Mouse (Mus musculus) kidney, adult 18-20 months (tissue): ENCODE measurements at regions not wholly inside any gene's neighbourhood (a gene's known extent, or its start where the extent isn't known, plus 50 kb on each side); places are given as distances from the start of the nearest gene placed in this dataset.

Experiments used
- DNase-seq: peaks from one replicate; pipeline ENCODE4 v3.0.0; 2021

DNA sequence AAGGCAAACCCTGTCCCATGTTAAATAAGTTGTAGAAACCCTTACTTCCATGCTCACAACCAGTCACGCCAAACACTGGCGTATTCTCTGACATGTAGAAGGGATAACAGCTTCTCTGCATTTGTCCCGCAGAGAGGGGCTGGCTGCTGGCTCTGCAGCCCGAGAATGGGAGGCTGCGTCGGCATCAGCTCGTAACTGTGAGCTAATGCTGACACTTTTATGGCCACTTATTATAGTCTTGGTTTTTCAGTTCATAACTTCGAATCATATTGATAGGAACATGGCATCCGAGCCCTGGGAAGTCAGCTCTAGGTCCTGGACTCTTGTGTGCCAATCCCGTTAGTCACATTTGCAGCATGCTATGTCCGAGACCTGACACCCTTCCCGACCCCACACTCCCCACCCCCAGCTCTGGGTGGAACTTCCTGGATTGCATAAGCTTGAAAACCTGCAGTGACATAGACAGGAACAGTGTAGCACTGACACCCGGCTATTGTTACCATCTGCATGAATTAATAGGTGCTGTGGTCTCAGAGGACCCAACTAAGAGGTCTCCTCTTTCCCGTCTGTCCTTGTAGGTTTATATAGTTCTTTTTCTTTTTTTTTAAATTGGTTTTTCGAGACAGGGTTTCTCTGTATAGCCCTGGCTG, 217.3 kb upstream of the Sall1 start:
- DNase-seq = no peak

GRCm38 (mm10) chr8:89259881-89260280, 215.9 kb upstream of the Sall1 start:
- DNase-seq = no peak

DNA sequence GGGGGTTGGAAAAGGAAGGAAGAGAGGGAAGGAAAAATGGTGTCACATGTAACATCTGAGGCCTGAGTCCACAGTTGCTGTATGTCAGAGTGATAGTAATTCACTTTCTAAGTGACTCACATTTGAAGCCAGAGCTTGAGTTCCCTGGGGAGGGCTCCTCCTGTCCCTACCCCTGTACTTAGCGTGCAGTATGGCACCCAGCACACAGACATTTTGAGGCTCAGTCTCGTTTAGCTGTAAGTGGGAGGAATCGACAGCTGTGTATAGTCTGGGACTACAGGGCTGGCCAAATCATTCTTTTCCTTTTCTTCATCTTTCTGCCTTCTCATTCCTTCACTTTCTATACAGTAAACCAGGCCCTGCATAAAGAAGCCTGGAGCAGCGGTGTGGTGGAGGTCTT, 202.4 kb upstream of the Sall1 start:
- no peak for DNase-seq

- no peak for DNase-seq
Observed at GRCm38 (mm10) chr8:89245131-89245751, 201.3 kb upstream of the Sall1 start.

DNA sequence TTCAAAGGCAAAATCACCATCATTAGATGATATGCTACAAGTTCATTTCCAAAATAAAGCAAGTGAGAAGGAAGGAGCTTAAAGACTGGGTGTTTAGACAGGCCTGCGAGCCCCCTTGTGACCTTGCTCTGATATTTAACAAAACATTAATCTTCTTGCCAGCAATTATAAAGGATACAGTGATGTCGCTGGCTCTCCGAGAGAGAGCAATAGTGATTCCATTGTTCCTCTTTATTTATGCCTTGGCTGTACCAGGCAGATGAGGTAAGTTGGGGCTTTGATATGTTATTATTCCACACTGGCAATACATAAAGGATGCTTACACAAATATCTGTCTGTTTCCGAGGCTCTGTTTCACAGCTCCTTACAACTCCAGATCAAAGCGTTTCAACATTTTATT, 197.7 kb upstream of the Sall1 start:
- DNase-seq = no peak

DNA sequence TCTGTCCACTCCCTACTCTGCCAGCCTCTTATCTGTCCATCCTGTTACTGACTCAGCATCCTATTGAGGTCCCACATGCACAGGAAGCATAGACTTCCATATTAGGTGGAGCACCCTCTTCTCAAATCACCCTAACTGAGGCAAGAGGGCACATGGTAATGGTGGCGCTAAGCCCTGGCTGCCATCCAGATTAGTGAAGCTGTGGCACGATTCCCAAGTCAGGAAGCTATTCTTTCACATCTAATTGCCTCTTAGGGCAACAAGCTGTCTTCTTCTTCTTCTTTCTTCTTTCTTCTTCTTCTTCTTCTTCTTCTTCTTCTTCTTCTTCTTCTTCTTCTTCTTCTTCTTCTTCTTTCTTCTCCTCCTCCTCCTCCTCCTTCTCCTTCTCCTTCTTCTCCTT, 195.7 kb upstream of the Sall1 start:
- DNase-seq = peak; percentile 40

DNA sequence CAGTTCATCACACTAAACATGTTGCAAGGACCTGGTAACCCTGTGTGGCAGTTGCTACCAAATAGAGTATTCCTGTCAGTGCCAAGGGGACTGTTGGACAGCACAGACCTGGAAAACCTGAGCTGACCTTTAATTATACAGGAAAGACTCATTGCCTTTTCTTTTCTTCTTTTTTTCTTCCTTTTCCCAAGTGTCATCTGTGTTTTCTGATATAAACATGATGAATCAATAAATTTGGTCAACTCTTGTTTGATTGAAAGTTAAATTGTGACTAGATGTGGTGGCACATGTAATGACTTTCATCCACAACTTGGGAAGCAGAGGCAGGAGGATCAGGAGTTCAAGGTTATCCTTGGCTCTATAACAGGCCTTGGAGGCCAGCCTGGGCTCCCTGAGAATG, 190.1 kb upstream of the Sall1 start:
- DNase-seq = no peak

GRCm38 (mm10) chr8:89232318-89232717, 188.4 kb upstream of the Sall1 start:
- no peak for DNase-seq

GRCm38 (mm10) chr8:89229144-89229543, 185.2 kb upstream of the Sall1 start:
- no peak for DNase-seq

DNA sequence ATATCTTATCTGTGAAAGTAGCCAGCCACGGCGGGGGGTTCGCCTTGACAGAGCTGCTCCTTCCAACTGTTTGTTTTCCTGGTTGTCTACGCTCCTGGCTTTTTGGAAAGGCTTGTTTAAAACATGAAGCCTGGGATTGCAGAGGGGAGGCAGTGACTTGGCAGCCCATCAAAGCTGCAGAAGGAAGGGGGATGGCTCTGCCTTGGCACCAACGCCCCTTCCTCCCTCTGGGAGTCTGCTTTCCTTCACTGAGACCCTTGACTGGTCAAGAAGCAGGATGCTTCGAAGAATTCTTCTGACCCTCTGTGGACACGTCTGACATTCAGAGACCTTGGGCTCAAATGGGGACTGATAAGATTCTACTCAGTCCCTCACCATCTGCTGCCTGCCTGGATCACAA, 176.9 kb upstream of the Sall1 start:
- no peak for DNase-seq

GRCm38 (mm10) chr8:89220381-89220780, 176.4 kb upstream of the Sall1 start:
- DNase-seq = no peak

- no peak for DNase-seq
Observed at GRCm38 (mm10) chr8:89219156-89219555, 175.2 kb upstream of the Sall1 start.

DNA sequence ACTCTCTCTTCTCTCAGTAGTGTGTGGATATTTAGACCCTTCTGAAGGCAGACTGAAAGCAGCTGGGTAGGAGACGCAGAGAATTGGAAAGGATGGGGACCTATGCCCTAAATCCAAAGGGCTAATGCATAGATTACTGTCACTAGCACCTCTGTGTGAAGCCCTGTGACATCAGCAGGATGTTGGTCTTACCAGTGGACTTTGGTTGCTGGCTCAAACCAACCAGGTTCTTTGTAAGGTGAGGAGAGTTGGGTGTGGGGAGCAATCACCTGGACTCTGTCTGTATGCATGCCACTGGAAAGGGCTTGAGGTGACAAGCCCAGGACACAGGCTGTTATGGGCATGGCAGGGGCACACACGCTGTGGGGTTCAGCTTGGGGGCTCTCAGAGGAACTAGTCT, 173.7 kb upstream of the Sall1 start:
- DNase-seq = no peak

- DNase-seq = no peak
Observed at GRCm38 (mm10) chr8:89211931-89212330, 168.0 kb upstream of the Sall1 start.

DNA sequence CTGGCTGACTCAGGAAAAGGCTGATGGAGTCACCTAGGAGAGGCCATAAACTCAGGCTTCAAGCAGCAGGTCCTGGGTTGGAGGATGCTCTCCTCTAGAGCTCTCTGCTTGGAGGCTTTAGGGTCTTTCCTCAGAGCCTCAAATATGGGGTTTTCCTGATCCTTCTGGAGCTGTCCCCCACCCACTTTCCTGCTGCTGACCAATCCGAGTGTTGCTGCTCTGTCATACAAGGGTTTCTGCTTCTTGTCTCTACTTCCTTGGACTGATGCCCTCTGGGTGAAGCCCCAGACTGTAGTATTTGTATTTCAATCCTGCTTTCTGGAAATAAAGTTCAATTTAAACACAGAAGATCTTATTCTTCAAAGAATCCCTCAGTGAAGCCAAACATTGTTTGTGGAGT, 166.7 kb upstream of the Sall1 start:
- no peak for DNase-seq

DNA sequence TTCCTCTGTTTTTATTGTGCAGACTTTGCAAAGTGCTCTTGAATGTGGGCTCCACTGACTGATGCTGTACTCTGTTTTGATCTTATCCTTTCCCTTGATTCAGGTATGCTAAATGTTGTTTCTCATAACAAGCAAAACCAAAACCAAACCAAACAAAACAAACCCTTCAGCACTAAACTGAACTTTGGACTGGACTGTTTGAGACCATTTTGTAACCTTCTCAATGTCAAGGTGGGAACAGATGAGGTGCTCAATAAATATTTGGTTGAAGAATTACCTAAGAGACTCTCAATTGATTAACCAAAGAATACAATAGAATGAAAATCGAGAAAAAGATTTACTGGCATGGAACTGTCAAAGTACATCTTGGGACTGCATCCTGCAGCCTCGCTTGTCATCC, 163.9 kb upstream of the Sall1 start:
- no peak for DNase-seq

DNA sequence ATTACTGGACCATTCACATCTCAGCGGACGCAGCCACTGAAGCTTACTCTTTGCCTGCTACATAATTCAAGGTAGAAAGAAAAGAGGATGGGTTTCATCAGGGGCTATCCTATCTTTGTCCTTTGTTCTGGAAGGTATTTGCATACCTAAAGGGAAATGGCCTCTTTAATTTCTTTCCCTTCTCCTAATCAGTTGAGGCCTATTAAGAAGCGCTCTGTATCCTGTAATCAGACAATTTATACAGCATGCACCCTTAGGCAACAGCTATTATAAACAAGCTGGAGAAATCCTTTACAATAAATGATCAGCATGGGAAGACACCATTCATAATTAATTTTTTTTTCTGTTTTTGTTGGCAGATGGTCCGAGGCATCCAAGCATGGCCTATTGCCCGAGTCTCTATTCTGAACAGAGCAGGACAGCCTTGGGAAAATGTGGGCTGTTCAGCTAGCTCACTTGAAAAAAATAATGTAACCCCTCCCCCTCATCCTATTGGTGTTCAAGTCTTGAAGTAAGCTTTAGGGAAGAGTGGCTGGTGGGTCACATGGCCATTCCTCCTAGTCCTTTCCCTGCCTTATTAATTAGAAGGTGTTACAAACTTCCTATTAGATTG, 158.6 kb upstream of the Sall1 start:
- DNase-seq = no peak

GRCm38 (mm10) chr8:89200301-89200700, 156.3 kb upstream of the Sall1 start:
- no peak for DNase-seq

DNA sequence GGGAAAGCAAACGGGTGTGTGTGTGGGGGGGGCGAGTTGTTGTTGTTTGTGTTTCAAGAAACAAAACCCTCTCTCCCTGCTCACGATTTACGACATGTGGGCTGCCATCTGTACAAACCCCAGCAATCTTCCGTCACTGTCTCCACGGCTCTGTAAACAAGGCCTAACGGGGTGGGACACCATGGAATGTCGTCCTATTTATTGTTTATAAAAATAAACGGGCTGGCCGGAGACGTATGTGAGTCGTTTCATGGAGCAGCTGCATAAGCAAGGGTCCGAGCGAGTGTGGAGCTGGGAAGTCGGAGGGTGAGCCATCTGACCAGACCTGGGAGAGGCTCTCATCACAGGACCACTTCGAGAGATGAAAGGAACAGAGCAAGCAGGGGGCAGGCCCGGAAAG, 141.4 kb upstream of the Sall1 start:
- no peak for DNase-seq

GRCm38 (mm10) chr8:89175631-89176030, 131.7 kb upstream of the Sall1 start:
- DNase-seq = no peak

DNA sequence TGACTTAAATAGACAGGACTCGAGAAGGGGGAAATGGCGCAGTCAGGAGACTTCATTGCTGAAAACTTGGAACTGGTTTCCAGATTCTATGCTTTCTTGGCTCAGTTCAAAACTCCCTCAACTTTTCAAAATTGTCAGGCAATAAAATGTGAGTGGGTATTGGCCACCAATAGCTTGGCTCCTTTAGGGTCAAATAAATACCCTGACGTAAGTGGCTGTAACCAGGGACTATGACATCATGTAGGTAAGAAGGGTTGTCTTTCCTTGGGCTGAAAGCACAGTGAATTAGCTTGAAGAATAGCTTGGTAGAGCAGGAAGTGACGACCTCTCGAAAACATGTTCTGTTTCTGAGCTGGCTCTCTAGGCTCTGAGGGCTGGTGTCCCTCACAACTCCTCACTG, 127.6 kb upstream of the Sall1 start:
- no peak for DNase-seq

GRCm38 (mm10) chr8:89169484-89169883, 125.5 kb upstream of the Sall1 start:
- no peak for DNase-seq

GRCm38 (mm10) chr8:89167026-89167425, 123.1 kb upstream of the Sall1 start:
- no peak for DNase-seq

- DNase-seq = no peak
Observed at GRCm38 (mm10) chr8:89156909-89157308, 112.9 kb upstream of the Sall1 start.

- no peak for DNase-seq
Observed at GRCm38 (mm10) chr8:89153605-89154004, 109.6 kb upstream of the Sall1 start.
